Mouse (Mus musculus) liver, adult 2 months (tissue): ENCODE results near the gene Tent5b.

Experiments used
- CTCF ChIP-seq: fragments of 200-500 bp; IDR thresholded peaks from 2 replicates; pipeline ENCODE4 v1.5.1; 2011; ENCODE audit warnings: low read depth, low read length, control low read depth
- POLR2A ChIP-seq: fragments of 200-500 bp; IDR thresholded peaks from 2 replicates; pipeline ENCODE4 v1.6.1; 2011; ENCODE audit warnings: low read length, control low read depth; ENCODE audit not compliant: insufficient read depth; ENCODE audit errors: extremely low read depth

DNA sequence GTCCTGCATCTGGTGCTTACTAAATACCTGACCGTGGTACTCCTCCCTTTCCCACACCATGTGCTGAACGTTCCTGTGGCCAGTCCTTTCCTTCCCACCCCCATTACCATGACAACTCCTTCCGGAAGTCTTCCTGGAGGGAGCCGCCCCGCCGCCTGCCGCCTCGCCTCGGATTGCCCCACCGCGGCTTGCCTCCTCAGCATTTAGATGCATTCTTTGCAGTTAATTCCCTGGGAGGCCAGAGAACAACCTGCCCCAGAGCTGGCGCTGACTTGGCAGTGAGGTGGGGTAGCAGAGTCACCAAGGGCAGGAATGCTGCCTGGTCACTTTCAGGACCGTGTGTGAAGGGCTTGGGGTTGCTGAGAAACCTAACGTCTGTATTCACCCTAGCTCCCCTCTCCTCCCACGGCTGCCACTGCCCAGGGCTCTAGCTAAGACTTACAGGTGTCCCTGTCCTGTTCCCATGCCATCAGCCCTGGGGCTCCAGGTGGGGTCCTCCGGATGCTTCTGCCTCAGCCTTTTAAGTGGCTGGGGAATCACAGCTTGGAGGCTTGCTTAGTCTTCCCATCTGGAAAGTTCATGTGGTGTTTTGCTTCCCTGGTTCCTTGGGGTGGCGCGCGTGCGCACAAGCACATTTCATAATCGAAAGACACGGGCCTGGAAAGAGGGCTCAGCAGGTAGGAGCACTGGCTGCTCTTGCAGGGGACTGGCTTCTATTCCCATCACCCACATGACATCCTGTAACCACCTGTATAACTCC, 4.5 kb downstream of the Tent5b start:
- TF ChIP-seq CTCF, result no peak
- TF ChIP-seq POLR2A, result no peak
